Mouse (Mus musculus): ENCODE measurements at regions not wholly inside any gene's neighbourhood (a gene's known extent, or its start where the extent isn't known, plus 50 kb on each side); places are given as distances from the start of the nearest gene placed in this dataset.
A peak's percentile ranks its signal among the peaks of the same experiment; 100 is the strongest.

DNA sequence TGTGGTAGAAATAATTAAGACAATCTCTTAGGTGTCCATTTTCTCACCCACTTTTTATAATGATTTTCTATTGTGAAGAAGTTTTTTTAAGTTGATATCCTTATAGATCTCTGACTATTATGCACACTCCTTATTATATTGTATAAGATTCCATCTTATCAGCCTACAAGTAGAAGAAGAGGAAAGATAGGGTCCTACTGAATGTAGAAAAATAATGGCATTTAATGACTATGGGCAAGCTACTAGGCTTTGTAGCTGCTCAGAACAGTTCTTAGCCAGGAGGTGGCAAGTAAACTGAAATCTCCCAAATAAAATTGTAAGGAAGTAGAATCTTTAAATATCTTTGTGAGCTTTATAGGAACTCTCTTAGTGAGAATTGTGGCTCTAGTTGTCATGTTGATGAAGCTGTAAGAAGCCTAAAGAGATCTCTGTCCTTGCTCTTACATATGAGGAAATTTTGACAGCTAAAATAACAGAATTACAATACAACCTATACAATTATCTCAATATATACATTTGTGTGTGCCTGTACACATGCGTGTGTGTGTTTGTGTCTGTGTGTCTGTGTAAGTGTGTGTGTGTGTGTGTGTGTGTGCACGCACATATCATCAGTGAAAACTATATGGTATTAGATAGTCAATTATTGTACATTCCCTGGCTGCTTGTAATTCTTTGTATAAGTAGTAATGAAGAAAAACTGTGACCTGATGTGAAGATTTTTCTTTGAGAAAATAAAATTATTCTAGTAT, 343.7 kb upstream of the Olfr161 start:
- ATAC-seq (ENCODE audit: low FRiP score, low TSS enrichment): no peak
- Histone ChIP-seq H3K4me2 (replicated peaks; ENCODE audit: low read depth) (no peak overlapping the region), H3K9me3 (ENCODE audit: control insufficient read depth, low read length) (no peaks in the 10 kb centered on the region; the same call in 1 of the 2 replicates), H3K36me3 (ENCODE audit: control insufficient read depth, insufficient read depth, low read length) (no peaks in the 10 kb centered on the region), H3K4me1 (replicated peaks; ENCODE audit: control insufficient read depth, insufficient read depth) (no peaks in the 10 kb centered on the region), H3K27me3 (ENCODE audit: control insufficient read depth, insufficient read depth, low read length) (no peaks in the 10 kb centered on the region), H3K9ac (ENCODE audit: low read length) (no peak overlapping the region), H3K4me3 (ENCODE audit: low read depth, low read length) (no peak overlapping the region), H3K27ac (replicated peaks) (no peak overlapping the region)
- DNase-seq (ENCODE audit: low spot score): no peak
- WGBS: 45% methylated on average over 2 of the region's 2 CpGs
- TF ChIP-seq CTCF (IDR thresholded peaks at IDR 0.05; ENCODE audit: low read depth) (no peak), EP300 (optimal IDR thresholded peaks at IDR 0.05) (no peak)

DNA sequence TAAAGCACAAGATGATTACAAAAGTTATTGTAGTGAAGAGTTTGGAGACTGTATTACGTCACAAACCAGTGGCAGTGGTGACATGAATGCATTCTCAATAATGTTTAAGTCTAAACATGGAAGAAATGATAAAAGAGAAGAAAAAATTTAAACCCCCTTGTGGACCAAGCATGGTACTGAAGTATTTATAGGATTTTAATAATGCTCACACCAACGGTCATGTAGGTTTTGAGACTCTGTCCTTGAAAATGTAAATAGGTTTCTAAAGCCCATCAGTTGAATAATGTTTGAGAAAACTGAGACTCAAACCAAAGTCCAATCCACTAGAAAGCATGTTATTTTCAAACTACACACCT, 343.1 kb upstream of the Olfr161 start:
- 51% methylated on average over 2 of the region's 2 CpGs for WGBS
- no peak overlapping the region for H3K9ac ChIP-seq (ENCODE audit: low read length)
- H3K27me3 ChIP-seq (ENCODE audit: control insufficient read depth, insufficient read depth, low read length): no peaks in the 10 kb centered on the region
- no peak overlapping the region for H3K27ac ChIP-seq (replicated peaks)
- no peaks in the 10 kb centered on the region; the same call in 1 of the 2 replicates for H3K9me3 ChIP-seq (ENCODE audit: control insufficient read depth, low read length)
- H3K36me3 ChIP-seq (ENCODE audit: control insufficient read depth, insufficient read depth, low read length): no peaks in the 10 kb centered on the region
- H3K4me1 ChIP-seq (replicated peaks; ENCODE audit: control insufficient read depth, insufficient read depth): no peaks in the 10 kb centered on the region
- H3K4me2 ChIP-seq (replicated peaks; ENCODE audit: low read depth): no peak overlapping the region
- no peak for ATAC-seq (ENCODE audit: low FRiP score, low TSS enrichment)
- no peak overlapping the region for H3K4me3 ChIP-seq (ENCODE audit: low read depth, low read length)
- DNase-seq (ENCODE audit: low spot score): no peak
- TF ChIP-seq CTCF (IDR thresholded peaks at IDR 0.05; ENCODE audit: low read depth): no peak
- TF ChIP-seq EP300 (optimal IDR thresholded peaks at IDR 0.05): no peak

- ATAC-seq (ENCODE audit: low FRiP score, low TSS enrichment): 0 out of 2 replicates have a peak, but pooled peaks have one; percentile 51
- no peaks in the 10 kb centered on the region for H3K9me3 ChIP-seq (ENCODE audit: control insufficient read depth, low read length)
- H3K4me1 ChIP-seq (replicated peaks; ENCODE audit: control insufficient read depth, insufficient read depth): no peaks in the 10 kb centered on the region
- no peaks in the 10 kb centered on the region for H3K27me3 ChIP-seq (ENCODE audit: control insufficient read depth, insufficient read depth, low read length)
- no peak for TF ChIP-seq EP300 (optimal IDR thresholded peaks at IDR 0.05)
- TF ChIP-seq CTCF (IDR thresholded peaks at IDR 0.05; ENCODE audit: low read depth): no peak
- WGBS: 30% methylated on average over 1 of the region's 1 CpGs
- no peak overlapping the region for H3K4me2 ChIP-seq (replicated peaks; ENCODE audit: low read depth)
- no peak overlapping the region for H3K9ac ChIP-seq (ENCODE audit: low read length)
- no peak for DNase-seq (ENCODE audit: low spot score)
- H3K36me3 ChIP-seq (ENCODE audit: control insufficient read depth, insufficient read depth, low read length): no peaks in the 10 kb centered on the region
- H3K27ac ChIP-seq (replicated peaks): no peak overlapping the region
- H3K4me3 ChIP-seq (ENCODE audit: low read depth, low read length): no peak overlapping the region
Observed at GRCm38 (mm10) chr16:3253885-3254284, 337.0 kb upstream of the Olfr161 start.

- no peaks in the 10 kb centered on the region for H3K27me3 ChIP-seq (ENCODE audit: control insufficient read depth, insufficient read depth, low read length)
- no peaks in the 10 kb centered on the region for H3K9me3 ChIP-seq (ENCODE audit: control insufficient read depth, low read length)
- no peak for ATAC-seq (ENCODE audit: low FRiP score, low TSS enrichment)
Observed at GRCm38 (mm10) chr16:3256051-3256450, 334.8 kb upstream of the Olfr161 start.

GRCm38 (mm10) chr16:3265351-3265750, 325.5 kb upstream of the Olfr161 start:
- Histone ChIP-seq H3K27ac (replicated peaks) (no peak overlapping the region), H3K36me3 (ENCODE audit: control insufficient read depth, insufficient read depth, low read length) (no peaks in the 10 kb centered on the region), H3K9ac (ENCODE audit: low read length) (no peak overlapping the region), H3K4me1 (replicated peaks; ENCODE audit: control insufficient read depth, insufficient read depth) (no peaks in the 10 kb centered on the region), H3K4me3 (ENCODE audit: low read depth, low read length) (no peak overlapping the region), H3K4me2 (replicated peaks; ENCODE audit: low read depth) (no peak overlapping the region), H3K9me3 (ENCODE audit: control insufficient read depth, low read length) (no peaks in the 10 kb centered on the region), H3K27me3 (ENCODE audit: control insufficient read depth, insufficient read depth, low read length) (no peaks in the 10 kb centered on the region)
- DNase-seq (ENCODE audit: low spot score): no peak
- no peak for TF ChIP-seq EP300 (optimal IDR thresholded peaks at IDR 0.05)
- no peak for TF ChIP-seq CTCF (IDR thresholded peaks at IDR 0.05; ENCODE audit: low read depth)
- 85% methylated on average over 1 of the region's 1 CpGs for WGBS
- ATAC-seq (ENCODE audit: low FRiP score, low TSS enrichment): no peak

More at GRCm38 (mm10) chr16:3256051-3256450, 334.8 kb upstream of the Olfr161 start:
- no peak overlapping the region for H3K27ac ChIP-seq (replicated peaks)
- DNase-seq (ENCODE audit: low spot score): no peak
- no peaks in the 10 kb centered on the region for H3K4me1 ChIP-seq (replicated peaks; ENCODE audit: control insufficient read depth, insufficient read depth)
- H3K36me3 ChIP-seq (ENCODE audit: control insufficient read depth, insufficient read depth, low read length): no peaks in the 10 kb centered on the region
- no peak overlapping the region for H3K4me2 ChIP-seq (replicated peaks; ENCODE audit: low read depth)
- TF ChIP-seq EP300 (optimal IDR thresholded peaks at IDR 0.05) (no peak), CTCF (IDR thresholded peaks at IDR 0.05; ENCODE audit: low read depth) (no peak)
- H3K4me3 ChIP-seq (ENCODE audit: low read depth, low read length): no peak overlapping the region
- no peak overlapping the region for H3K9ac ChIP-seq (ENCODE audit: low read length)

GRCm38 (mm10) chr16:3271819-3272490, 318.9 kb upstream of the Olfr161 start:
- DNase-seq (ENCODE audit: low spot score) (no peak), ATAC-seq (ENCODE audit: low FRiP score, low TSS enrichment) (peak; percentile 62)
- Histone ChIP-seq H3K36me3 (ENCODE audit: control insufficient read depth, insufficient read depth, low read length) (no peaks in the 10 kb centered on the region), H3K27ac (replicated peaks) (no peak overlapping the region), H3K4me3 (ENCODE audit: low read depth, low read length) (no peak overlapping the region), H3K4me1 (replicated peaks; ENCODE audit: control insufficient read depth, insufficient read depth) (no peaks in the 10 kb centered on the region), H3K9me3 (ENCODE audit: control insufficient read depth, low read length) (peaks cover 10% of the 10 kb centered on the region), H3K27me3 (ENCODE audit: control insufficient read depth, insufficient read depth, low read length) (no peaks in the 10 kb centered on the region), H3K4me2 (replicated peaks; ENCODE audit: low read depth) (no peak overlapping the region), H3K9ac (ENCODE audit: low read length) (no peak overlapping the region)
- no peak for TF ChIP-seq CTCF (IDR thresholded peaks at IDR 0.05; ENCODE audit: low read depth)
- TF ChIP-seq EP300 (optimal IDR thresholded peaks at IDR 0.05): no peak
- WGBS: 46% methylated on average over 2 of the region's 2 CpGs

Data from stomach, postnatal 0 days (tissue).